Mouse (Mus musculus): Measurements from ENCODE around the gene Hlcs. TPM values are rescaled to one million over a fixed set of nuclear protein-coding genes. Genes with fewer than 3 reads are reported as not detected.

The Hlcs gene
- polyA plus RNA-seq, 1 experiment: 9.5 TPM

DNA sequence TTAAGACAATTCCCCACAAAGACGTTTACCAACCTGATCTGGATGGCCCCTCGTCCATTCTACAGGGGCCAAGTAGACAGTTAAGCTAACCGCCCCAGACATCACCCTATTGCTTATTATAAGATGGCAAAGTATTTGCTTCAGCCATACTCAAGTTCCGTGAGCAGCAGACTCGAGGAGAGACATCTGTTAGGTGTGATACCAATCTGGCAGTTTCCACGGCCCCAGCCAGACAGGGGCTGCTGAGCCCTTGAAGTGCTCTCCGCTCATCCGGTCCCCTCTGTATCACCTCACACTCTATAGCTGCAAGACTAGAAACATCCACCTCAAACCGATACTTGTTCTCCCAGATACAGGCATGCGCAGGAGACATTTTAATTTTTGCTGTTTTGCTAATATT, 179.2 kb downstream of the Hlcs start:
- WGBS: 84% methylated on average over 10 of the region's 10 CpGs
- DNase-seq: no peak
- TF ChIP-seq CTCF (IDR thresholded peaks at IDR 0.05; ENCODE audit: insufficient read depth, low read length) (no peak), POLR2A (IDR thresholded peaks at IDR 0.05; ENCODE audit: borderline replicate concordance, extremely low read depth, low read depth, low read length) (no peak)
- Histone ChIP-seq H3K4me1 (ENCODE audit: control insufficient read depth, insufficient read depth, low read length) (no peaks in the 10 kb centered on the region), H3K4me3 (replicated peaks; ENCODE audit: extremely low read depth, low read depth, low read length) (no peak overlapping the region)

DNA sequence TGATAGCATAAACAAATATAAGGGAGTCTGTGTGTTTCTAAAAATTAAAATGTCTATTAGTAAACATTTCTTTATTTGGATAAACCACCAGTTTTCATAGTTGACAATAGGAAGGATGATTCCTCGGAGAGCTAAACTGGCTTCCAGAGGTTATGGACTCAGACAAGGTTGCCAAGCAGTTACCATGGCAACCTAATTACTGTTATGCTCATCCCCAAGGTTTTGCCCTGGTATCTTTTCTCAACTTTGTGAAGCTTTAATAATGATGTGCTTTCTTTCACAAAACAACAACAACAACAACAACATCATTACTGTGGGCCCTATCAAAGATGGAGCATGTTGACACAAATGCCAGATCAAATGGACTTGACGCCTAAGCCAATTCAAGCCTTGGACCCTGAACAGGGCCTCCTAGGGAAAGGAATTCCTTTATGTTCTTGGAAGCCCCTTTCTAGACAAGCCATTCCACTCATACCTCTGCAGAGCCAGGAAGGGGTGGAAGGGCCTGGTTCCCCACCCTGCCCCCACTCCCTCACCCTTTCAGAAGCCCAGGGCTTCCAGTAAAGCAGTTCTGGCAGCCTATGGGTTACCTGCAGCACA, 185.0 kb downstream of the Hlcs start:
- no peak overlapping the region for H3K4me3 ChIP-seq (replicated peaks; ENCODE audit: extremely low read depth, low read depth, low read length)
- H3K4me1 ChIP-seq (ENCODE audit: control insufficient read depth, insufficient read depth, low read length): no peaks in the 10 kb centered on the region
- TF ChIP-seq CTCF (IDR thresholded peaks at IDR 0.05; ENCODE audit: insufficient read depth, low read length) (no peak), POLR2A (IDR thresholded peaks at IDR 0.05; ENCODE audit: borderline replicate concordance, extremely low read depth, low read depth, low read length) (no peak)
- DNase-seq: no peak
- 73% methylated on average over 2 of the region's 2 CpGs for WGBS

DNA sequence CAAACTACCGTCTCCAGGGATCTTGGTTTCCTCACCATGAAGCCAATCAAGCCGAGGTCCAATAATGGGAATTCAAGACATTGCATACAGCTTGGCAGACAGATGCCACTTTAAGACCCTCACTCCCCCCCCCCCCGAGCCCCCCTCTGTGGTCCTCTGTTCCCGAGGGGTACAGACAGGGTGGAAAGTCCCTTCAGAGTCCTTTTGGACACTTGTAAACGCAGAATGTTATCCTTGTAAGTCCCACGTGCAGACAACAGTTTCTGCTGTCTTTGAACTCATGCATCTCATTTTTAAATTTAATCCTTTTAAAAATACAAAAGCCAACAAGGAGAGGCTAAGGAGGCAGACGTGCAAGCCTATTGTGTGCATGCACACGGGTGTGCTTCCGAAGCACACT, 187.2 kb downstream of the Hlcs start:
- TF ChIP-seq POLR2A (IDR thresholded peaks at IDR 0.05; ENCODE audit: borderline replicate concordance, extremely low read depth, low read depth, low read length): no peak
- no peak for TF ChIP-seq CTCF (IDR thresholded peaks at IDR 0.05; ENCODE audit: insufficient read depth, low read length)
- Histone ChIP-seq H3K4me3 (replicated peaks; ENCODE audit: extremely low read depth, low read depth, low read length) (no peak overlapping the region), H3K4me1 (ENCODE audit: control insufficient read depth, insufficient read depth, low read length) (no peaks in the 10 kb centered on the region)
- DNase-seq: no peak
- 46% methylated on average over 9 of the region's 9 CpGs for WGBS

DNA sequence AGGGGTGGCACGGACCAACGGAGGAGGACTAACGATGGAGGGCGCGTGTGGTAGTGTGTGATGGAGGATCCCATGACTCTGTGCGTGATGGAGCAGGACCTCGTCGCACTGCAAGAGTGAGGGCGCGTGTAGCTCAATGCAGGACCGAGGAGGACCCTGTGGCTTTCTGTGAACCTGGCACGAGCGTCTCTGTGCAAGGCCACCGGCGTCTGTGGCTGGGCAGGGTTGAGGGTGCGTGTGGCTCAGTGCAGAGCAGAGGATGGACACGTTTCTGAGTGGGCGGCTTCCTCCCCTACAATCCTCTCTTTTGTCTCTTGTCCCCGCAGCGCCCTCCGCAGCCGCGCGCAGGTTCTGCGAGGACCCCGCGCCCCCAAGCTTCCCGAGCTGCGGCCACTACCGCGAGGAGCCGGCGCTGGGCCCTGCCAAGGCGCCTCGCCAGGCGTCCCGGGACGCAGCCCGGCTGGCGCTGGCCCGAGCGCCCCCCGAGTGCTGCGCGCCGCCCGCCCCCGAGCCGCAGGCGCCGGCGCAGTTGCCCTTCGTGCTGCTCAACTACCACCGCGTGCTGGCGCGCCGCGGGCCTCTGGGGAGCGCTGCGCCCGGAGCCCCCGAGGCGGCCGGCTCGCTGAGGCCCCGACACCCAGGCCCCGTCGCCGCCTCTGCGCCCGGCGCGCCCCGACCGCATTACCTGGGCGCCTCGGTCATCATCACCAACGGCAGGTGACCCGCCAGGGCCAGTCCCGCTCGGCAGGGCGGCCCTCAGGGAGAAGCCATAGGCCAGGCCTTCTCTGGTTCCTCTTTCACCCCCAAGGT, 188.0 kb downstream of the Hlcs start:
- H3K4me1 ChIP-seq (ENCODE audit: control insufficient read depth, insufficient read depth, low read length): no peaks in the 10 kb centered on the region
- 6% methylated on average over 83 of the region's 83 CpGs for WGBS
- H3K4me3 ChIP-seq (replicated peaks; ENCODE audit: extremely low read depth, low read depth, low read length): no peak overlapping the region
- TF ChIP-seq CTCF (IDR thresholded peaks at IDR 0.05; ENCODE audit: insufficient read depth, low read length) (no peak), POLR2A (IDR thresholded peaks at IDR 0.05; ENCODE audit: borderline replicate concordance, extremely low read depth, low read depth, low read length) (no peak)
- DNase-seq: no peak

DNA sequence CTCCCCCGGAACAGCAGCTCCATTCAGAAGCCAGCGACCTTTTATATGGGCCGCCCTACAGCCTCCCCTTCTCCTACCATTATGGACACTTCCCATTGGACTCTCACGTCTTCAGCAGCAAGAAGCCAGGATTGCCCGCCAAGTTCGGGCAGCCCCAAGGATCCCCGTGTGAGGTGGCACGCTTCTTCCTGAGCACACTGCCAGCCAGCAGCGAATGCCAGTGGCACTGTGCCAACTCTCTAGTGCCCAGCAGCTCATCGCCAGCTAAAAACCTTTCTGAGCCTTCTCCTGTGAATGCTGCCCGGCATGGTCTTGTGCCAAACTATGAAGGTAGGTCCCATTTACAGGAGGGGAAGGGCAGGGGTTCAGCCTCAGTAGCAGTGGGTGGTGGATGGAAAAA, 190.1 kb downstream of the Hlcs start:
- Histone ChIP-seq H3K4me3 (replicated peaks; ENCODE audit: extremely low read depth, low read depth, low read length) (no peak overlapping the region), H3K4me1 (ENCODE audit: control insufficient read depth, insufficient read depth, low read length) (no peaks in the 10 kb centered on the region)
- 55% methylated on average over 11 of the region's 11 CpGs for WGBS
- peak; percentile 26 for DNase-seq
- TF ChIP-seq CTCF (IDR thresholded peaks at IDR 0.05; ENCODE audit: insufficient read depth, low read length) (no peak), POLR2A (IDR thresholded peaks at IDR 0.05; ENCODE audit: borderline replicate concordance, extremely low read depth, low read depth, low read length) (no peak)

DNA sequence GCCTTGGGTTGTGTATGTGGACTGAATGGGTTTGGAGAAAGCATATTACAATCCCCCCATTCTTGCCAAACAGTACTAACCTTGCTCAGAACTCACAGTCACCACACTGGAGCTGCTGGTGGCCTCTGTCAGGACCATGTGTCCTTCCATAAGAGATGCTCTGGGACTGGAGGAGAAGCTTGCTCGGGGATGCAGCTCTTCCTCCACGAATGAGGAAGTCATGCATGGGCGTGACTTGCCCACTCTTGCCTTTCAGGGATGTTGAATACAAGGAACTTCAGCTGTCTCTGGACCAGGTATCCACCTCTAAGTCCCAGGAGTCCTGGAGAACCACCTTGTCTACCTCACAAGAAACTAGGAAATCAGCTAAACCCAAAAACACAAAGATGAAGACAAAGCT, 191.0 kb downstream of the Hlcs start:
- no peak for DNase-seq
- WGBS: 58% methylated on average over 3 of the region's 3 CpGs
- TF ChIP-seq CTCF (IDR thresholded peaks at IDR 0.05; ENCODE audit: insufficient read depth, low read length) (no peak), POLR2A (IDR thresholded peaks at IDR 0.05; ENCODE audit: borderline replicate concordance, extremely low read depth, low read depth, low read length) (no peak)
- no peaks in the 10 kb centered on the region for H3K4me1 ChIP-seq (ENCODE audit: control insufficient read depth, insufficient read depth, low read length)
- H3K4me3 ChIP-seq (replicated peaks; ENCODE audit: extremely low read depth, low read depth, low read length): no peak overlapping the region

DNA sequence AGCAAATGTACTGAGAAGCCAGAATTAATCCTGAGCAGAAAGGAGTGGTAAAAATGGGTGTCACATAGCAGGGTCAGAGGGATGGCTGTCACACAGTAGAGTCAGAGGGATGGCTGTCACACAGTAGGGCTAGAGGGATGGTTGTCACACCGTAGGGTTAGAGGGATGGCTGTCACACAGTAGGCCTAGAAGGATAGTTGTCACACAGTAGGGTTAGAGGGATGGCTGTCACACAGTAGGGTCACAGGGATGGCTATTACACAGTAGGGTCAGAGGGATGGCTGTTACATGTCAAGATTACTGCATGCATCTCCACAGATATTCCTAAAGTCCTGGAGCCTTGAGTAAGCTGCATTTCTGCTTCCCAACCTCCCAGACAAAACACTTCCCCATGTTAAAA, 195.0 kb downstream of the Hlcs start:
- TF ChIP-seq POLR2A (IDR thresholded peaks at IDR 0.05; ENCODE audit: borderline replicate concordance, extremely low read depth, low read depth, low read length): no peak
- TF ChIP-seq CTCF (IDR thresholded peaks at IDR 0.05; ENCODE audit: insufficient read depth, low read length): no peak
- 100% methylated on average over 1 of the region's 1 CpGs for WGBS
- no peak for DNase-seq
- Histone ChIP-seq H3K4me3 (replicated peaks; ENCODE audit: extremely low read depth, low read depth, low read length) (no peak overlapping the region), H3K4me1 (ENCODE audit: control insufficient read depth, insufficient read depth, low read length) (no peaks in the 10 kb centered on the region)

DNA sequence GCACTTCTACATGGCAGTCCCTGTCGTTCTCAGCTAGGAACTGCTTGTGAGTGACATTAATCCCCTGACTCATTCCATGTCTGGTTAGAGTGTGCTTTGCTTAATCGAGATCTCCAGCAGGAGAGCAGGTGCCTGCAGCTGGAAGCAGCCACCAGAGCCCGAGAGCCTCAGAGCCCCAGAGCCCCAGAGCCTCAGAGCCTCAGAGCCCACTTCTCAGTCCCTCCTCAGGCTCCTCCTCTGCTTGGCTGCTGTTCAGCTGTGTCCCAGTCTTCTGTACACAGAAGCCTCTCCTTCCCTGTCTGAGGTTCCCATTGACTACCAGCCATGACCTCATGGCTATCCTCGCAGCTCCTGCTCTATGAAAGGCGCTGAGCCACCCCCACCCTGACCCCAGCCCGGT, 196.0 kb downstream of the Hlcs start:
- 48% methylated on average over 6 of the region's 6 CpGs for WGBS
- TF ChIP-seq POLR2A (IDR thresholded peaks at IDR 0.05; ENCODE audit: borderline replicate concordance, extremely low read depth, low read depth, low read length) (no peak), CTCF (IDR thresholded peaks at IDR 0.05; ENCODE audit: insufficient read depth, low read length) (no peak)
- Histone ChIP-seq H3K4me3 (replicated peaks; ENCODE audit: extremely low read depth, low read depth, low read length) (no peak overlapping the region), H3K4me1 (ENCODE audit: control insufficient read depth, insufficient read depth, low read length) (no peaks in the 10 kb centered on the region)
- DNase-seq: no peak

DNA sequence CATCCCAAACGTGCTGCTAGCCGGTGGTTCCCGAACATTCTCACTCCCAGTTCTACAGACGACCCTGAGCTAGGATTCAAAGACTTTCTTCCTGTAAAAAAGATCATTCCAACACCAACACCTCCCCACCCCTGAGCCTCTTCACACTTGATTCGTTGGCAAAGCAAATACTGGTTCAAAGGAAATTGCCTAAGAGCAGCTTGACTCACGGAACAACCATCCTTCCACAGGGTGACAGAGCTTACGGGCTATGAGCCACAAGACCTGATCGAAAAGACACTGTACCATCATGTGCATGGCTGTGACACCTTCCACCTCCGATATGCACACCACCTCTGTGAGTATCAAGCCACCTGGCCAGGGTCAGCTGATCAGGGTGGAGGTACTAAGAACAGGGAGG, 198.7 kb downstream of the Hlcs start:
- WGBS: 58% methylated on average over 9 of the region's 9 CpGs
- Histone ChIP-seq H3K4me1 (ENCODE audit: control insufficient read depth, insufficient read depth, low read length) (no peaks in the 10 kb centered on the region), H3K4me3 (replicated peaks; ENCODE audit: extremely low read depth, low read depth, low read length) (no peak overlapping the region)
- no peak for DNase-seq
- TF ChIP-seq POLR2A (IDR thresholded peaks at IDR 0.05; ENCODE audit: borderline replicate concordance, extremely low read depth, low read depth, low read length) (no peak), CTCF (IDR thresholded peaks at IDR 0.05; ENCODE audit: insufficient read depth, low read length) (no peak)

DNA sequence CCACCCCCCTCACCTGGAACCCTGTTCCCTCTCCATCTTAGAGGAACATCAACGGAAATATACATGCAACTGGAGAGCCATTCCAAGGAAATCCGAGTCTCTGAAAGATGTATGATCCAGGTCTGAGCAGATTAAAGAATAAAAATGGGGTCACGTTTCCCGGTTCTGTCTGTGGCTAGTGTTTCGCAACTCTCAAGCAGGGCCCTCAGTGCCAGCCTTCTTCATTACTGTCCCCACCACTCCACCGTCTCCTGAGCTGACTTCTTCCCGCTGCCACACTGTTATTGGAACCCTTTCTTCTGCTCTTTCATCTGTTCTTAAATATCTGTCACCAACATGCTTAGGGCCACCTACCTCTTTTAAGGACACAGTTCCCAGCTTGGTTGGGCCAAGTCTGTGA, 200.2 kb downstream of the Hlcs start:
- TF ChIP-seq CTCF (IDR thresholded peaks at IDR 0.05; ENCODE audit: insufficient read depth, low read length) (no peak), POLR2A (IDR thresholded peaks at IDR 0.05; ENCODE audit: borderline replicate concordance, extremely low read depth, low read depth, low read length) (no peak)
- 62% methylated on average over 7 of the region's 7 CpGs for WGBS

More for the DNA sequence above, 200.2 kb downstream of the Hlcs start:
- Histone ChIP-seq H3K4me3 (replicated peaks; ENCODE audit: extremely low read depth, low read depth, low read length) (no peak overlapping the region), H3K4me1 (ENCODE audit: control insufficient read depth, insufficient read depth, low read length) (no peaks in the 10 kb centered on the region)
- no peak for DNase-seq

All from lung, adult 2 months (tissue).